ENCODE assay signal across 8 mouse cellular contexts in the genomic region with DNA sequence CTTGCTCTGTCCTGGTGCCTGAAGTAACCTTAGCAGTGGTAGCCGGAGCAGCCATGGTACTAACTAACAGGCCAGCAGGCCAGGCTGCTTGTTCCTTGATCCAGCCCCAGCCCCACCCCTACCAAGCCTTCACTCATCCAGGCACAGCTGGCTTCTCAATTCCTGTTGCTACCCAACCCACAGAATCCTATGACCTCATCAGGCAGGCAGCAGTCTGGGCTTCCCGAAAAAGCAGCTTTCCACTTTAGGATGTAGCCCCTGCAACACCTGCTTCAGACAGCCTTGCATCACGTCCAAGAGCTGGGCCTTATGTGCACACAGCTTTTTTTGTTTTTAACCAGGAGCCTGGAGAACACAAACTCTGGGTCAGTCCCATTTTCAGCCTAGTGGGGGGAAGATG.
A peak's percentile ranks its signal among the peaks of the same experiment; 100 is the strongest.
DNase-seq lines count a peak whose midpoint lies in the region; ATAC-seq lines count a peak whose summit lies in the region.

No protein-coding gene starts in this region.

- no peaks in the 10 kb centered on the region for H3K27me3 ChIP-seq in forebrain, embryonic 11.5 days (ENCODE audit: control insufficient read depth, insufficient read depth, low read length)
- H3K27me3 ChIP-seq in limb, embryonic 10.5 days (ENCODE audit: low read depth, poor library complexity, severe bottlenecking), result no peaks in the 10 kb centered on the region
- H3K27me3 ChIP-seq in stomach, embryonic 16.5 days (ENCODE audit: control insufficient read depth, insufficient read depth, low read length), result no peaks in the 10 kb centered on the region

- peak; percentile 86 for ATAC-seq in forebrain, embryonic 11.5 days (replicated peaks; ENCODE audit: low FRiP score)
- peak; percentile 31; the same call in 1 of the 2 replicates for ATAC-seq in stomach, embryonic 16.5 days (ENCODE audit: insufficient read depth, low FRiP score)

- H3K27ac ChIP-seq in forebrain, embryonic 11.5 days (ENCODE audit: low read depth, low read length), result no peak overlapping the region
- peak overlapping the region; percentile 36; the same call in 1 of the 2 replicates for H3K27ac ChIP-seq in limb, embryonic 10.5 days
- H3K27ac ChIP-seq in stomach, embryonic 16.5 days (ENCODE audit: low read length), result peak overlapping the region; percentile 89; the same call in 1 of the 2 replicates

- H3K36me3 ChIP-seq in forebrain, embryonic 11.5 days (ENCODE audit: control insufficient read depth, insufficient read depth, low read length), result no peaks in the 10 kb centered on the region
- no peaks in the 10 kb centered on the region for H3K36me3 ChIP-seq in limb, embryonic 10.5 days
- no peaks in the 10 kb centered on the region for H3K36me3 ChIP-seq in stomach, embryonic 16.5 days (ENCODE audit: control insufficient read depth, insufficient read depth, low read length)

- H3K9ac ChIP-seq in forebrain, embryonic 11.5 days (ENCODE audit: low read length), result peak overlapping the region; percentile 9; the same call in 1 of the 2 replicates
- H3K9ac ChIP-seq in stomach, embryonic 16.5 days (ENCODE audit: low read length), result no peak overlapping the region

- H3K4me3 ChIP-seq in forebrain, embryonic 11.5 days (ENCODE audit: low read depth, low read length), result no peak overlapping the region
- no peak overlapping the region for H3K4me3 ChIP-seq in limb, embryonic 10.5 days
- no peak overlapping the region for H3K4me3 ChIP-seq in stomach, embryonic 16.5 days (replicated peaks; ENCODE audit: low read length)

- WGBS in forebrain, embryonic 11.5 days, result 21% methylated on average over 3 of the region's 3 CpGs
- 22% methylated on average over 3 of the region's 3 CpGs for WGBS in limb, embryonic 10.5 days
- WGBS in stomach, embryonic 16.5 days, result 22% methylated on average over 3 of the region's 3 CpGs

- H3K9me3 ChIP-seq in forebrain, embryonic 11.5 days (ENCODE audit: control insufficient read depth, low read length), result no peaks in the 10 kb centered on the region
- H3K9me3 ChIP-seq in limb, embryonic 10.5 days (replicated peaks), result no peaks in the 10 kb centered on the region
- no peaks in the 10 kb centered on the region for H3K9me3 ChIP-seq in stomach, embryonic 16.5 days (replicated peaks; ENCODE audit: control insufficient read depth, low read length)

- H3K4me1 ChIP-seq in forebrain, embryonic 11.5 days (replicated peaks; ENCODE audit: control insufficient read depth, insufficient read depth, low read length), result peaks cover 16% of the 10 kb centered on the region; the same call in 1 of the 2 replicates
- peaks cover 57% of the 10 kb centered on the region for H3K4me1 ChIP-seq in limb, embryonic 10.5 days
- H3K4me1 ChIP-seq in stomach, embryonic 16.5 days (ENCODE audit: control insufficient read depth, insufficient read depth, low read length), result peaks cover 7% of the 10 kb centered on the region

- H3K4me2 ChIP-seq in forebrain, embryonic 11.5 days (ENCODE audit: low read depth, low read length, severe bottlenecking), result no peak overlapping the region
- H3K4me2 ChIP-seq in stomach, embryonic 16.5 days (ENCODE audit: low read depth, low read length), result no peak overlapping the region

- DNase-seq in lung, postnatal 10 days, result peak; percentile 31
- DNase-seq in lung, postnatal 36 days, result no peak
- DNase-seq in forebrain, embryonic 11.5 days (ENCODE audit: low spot score), result peak; percentile 75
- peak; percentile 57 for DNase-seq in limb, embryonic 10.5 days (ENCODE audit: low spot score)
- no peak for DNase-seq in cerebellum, adult 9-10 months
- no peak for DNase-seq in cerebellum, adult 8-10 months
- DNase-seq in adrenal gland, postnatal 14 days, result no peak

Comparison
In these comparisons a context has a peak if more than half of its experiments do, and no peak if none do; other contexts are left out.
1. DNase-seq: peak in lung, postnatal 10 days (single experiment), forebrain, embryonic 11.5 days (single experiment) and limb, embryonic 10.5 days (single experiment); none in lung, postnatal 36 days (single experiment), cerebellum, adult 9-10 months (single experiment), cerebellum, adult 8-10 months (single experiment) and adrenal gland, postnatal 14 days (single experiment).